Mouse (Mus musculus): ENCODE results near the gene Cdkl1. TPM values are rescaled to one million over a fixed set of nuclear protein-coding genes. Genes with fewer than 3 reads are reported as not detected.

The Cdkl1 gene
- polyA plus RNA-seq, 1 experiment from 2014 or later, result 11.9 TPM

GRCm38 (mm10) chr12:69781480-69781879 lies 9.6 kb downstream of the Cdkl1 start:
- no peaks in the 10 kb centered on the region for H3K36me3 ChIP-seq
- no peak overlapping the region for H3K27ac ChIP-seq (replicated peaks)
- no peak overlapping the region for H3K9ac ChIP-seq (replicated peaks)
- H3K4me1 ChIP-seq, result peaks cover 7% of the 10 kb centered on the region; the same call in 1 of the 2 replicates
- no peak for ATAC-seq (ENCODE audit: low FRiP score)
- no peak overlapping the region for H3K4me2 ChIP-seq
- 42% methylated on average over 8 of the region's 8 CpGs for WGBS
- no peaks in the 10 kb centered on the region for H3K9me3 ChIP-seq (replicated peaks)
- H3K27me3 ChIP-seq (replicated peaks), result no peaks in the 10 kb centered on the region
- no peak overlapping the region for H3K4me3 ChIP-seq (replicated peaks)

GRCm38 (mm10) chr12:69777957-69778356 lies 13.1 kb downstream of the Cdkl1 start:
- no peak for ATAC-seq (ENCODE audit: low FRiP score)
- H3K4me2 ChIP-seq, result no peak overlapping the region
- H3K27me3 ChIP-seq (replicated peaks), result no peaks in the 10 kb centered on the region
- H3K27ac ChIP-seq (replicated peaks), result no peak overlapping the region
- no peaks in the 10 kb centered on the region for H3K36me3 ChIP-seq
- H3K9me3 ChIP-seq (replicated peaks), result no peaks in the 10 kb centered on the region
- 65% methylated on average over 2 of the region's 2 CpGs for WGBS
- H3K4me1 ChIP-seq, result peaks cover 7% of the 10 kb centered on the region; the same call in 1 of the 2 replicates
- H3K9ac ChIP-seq (replicated peaks), result no peak overlapping the region
- no peak overlapping the region for H3K4me3 ChIP-seq (replicated peaks)

DNA sequence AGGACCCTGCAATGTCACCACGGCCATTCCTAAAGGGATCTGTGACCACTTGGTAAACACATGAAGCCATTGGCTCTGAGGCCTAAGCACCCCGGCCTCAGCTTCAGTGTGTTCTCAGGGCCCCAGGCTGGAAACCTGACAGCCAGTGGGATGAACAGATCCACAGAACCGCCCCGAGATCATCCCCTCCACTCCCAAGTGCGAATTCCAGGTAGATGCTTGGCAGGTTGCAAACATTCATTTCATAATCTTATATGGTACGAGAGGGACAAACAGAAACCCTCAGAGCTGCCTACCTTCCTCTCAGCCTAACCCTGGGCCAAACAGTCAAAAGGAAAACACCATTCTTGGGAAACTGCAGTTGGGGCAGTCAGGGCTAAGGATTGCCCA lies 13.7 kb downstream of the Cdkl1 start:
- no peak overlapping the region for H3K27ac ChIP-seq (replicated peaks)
- H3K9ac ChIP-seq (replicated peaks), result no peak overlapping the region
- H3K27me3 ChIP-seq (replicated peaks), result no peaks in the 10 kb centered on the region
- H3K4me2 ChIP-seq, result no peak overlapping the region
- no peaks in the 10 kb centered on the region for H3K36me3 ChIP-seq
- H3K4me1 ChIP-seq, result peaks cover 6% of the 10 kb centered on the region; the same call in 1 of the 2 replicates
- no peak for ATAC-seq (ENCODE audit: low FRiP score)
- WGBS, result 92% methylated on average over 6 of the region's 6 CpGs
- no peak overlapping the region for H3K4me3 ChIP-seq (replicated peaks)
- no peaks in the 10 kb centered on the region for H3K9me3 ChIP-seq (replicated peaks)

DNA sequence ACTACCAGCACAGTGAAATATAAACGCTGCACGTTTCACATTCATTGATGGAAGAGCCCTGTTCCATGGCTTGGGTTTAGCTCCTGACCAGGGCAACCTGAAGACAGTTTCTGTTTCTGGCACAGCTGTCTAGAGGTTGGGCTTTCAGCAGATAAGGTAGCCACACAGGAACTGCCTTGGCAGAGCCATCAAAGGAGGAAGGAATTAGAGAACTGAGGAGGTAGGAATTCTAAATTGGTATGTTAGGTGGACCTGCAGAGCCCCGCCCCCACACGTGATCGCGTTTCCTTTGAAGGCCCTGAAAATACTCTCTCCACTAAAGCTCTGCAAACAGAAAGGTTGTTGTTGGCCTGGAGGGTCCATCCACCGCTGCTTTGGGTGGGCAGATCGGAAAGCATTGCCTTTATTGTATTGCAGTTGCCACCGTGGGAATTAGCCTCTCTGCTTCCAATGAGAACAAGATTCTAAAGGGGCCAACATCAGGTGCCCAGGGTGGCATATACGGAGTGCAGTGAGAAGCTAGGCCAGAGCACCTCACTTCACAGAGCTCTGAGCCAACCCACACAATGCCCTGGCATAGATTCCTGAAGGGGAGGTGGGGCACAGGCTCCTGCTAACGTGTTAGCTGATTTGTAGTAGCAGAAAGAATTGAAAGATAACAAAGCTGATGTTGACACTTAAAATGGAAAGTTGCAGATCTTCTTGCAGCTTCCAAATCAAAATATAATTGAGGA lies 14.3 kb downstream of the Cdkl1 start:
- no peak overlapping the region for H3K27ac ChIP-seq (replicated peaks)
- no peak overlapping the region for H3K9ac ChIP-seq (replicated peaks)
- no peaks in the 10 kb centered on the region for H3K9me3 ChIP-seq (replicated peaks)
- H3K27me3 ChIP-seq (replicated peaks), result no peaks in the 10 kb centered on the region
- 73% methylated on average over 11 of the region's 11 CpGs for WGBS
- no peak overlapping the region for H3K4me2 ChIP-seq
- no peak for ATAC-seq (ENCODE audit: low FRiP score)
- no peak overlapping the region for H3K4me3 ChIP-seq (replicated peaks)
- H3K4me1 ChIP-seq, result no peaks in the 10 kb centered on the region
- H3K36me3 ChIP-seq, result no peaks in the 10 kb centered on the region

- H3K9ac ChIP-seq (replicated peaks), result no peak overlapping the region
- no peak overlapping the region for H3K4me3 ChIP-seq (replicated peaks)
- no peaks in the 10 kb centered on the region for H3K9me3 ChIP-seq (replicated peaks)
- H3K4me2 ChIP-seq, result no peak overlapping the region
- no peak overlapping the region for H3K27ac ChIP-seq (replicated peaks)
- ATAC-seq (ENCODE audit: low FRiP score), result no peak
- H3K36me3 ChIP-seq, result no peaks in the 10 kb centered on the region
- peaks cover 14% of the 10 kb centered on the region for H3K4me1 ChIP-seq
- no peaks in the 10 kb centered on the region for H3K27me3 ChIP-seq (replicated peaks)
- WGBS, result 80% methylated on average over 2 of the region's 2 CpGs
Measured at GRCm38 (mm10) chr12:69768841-69769240, 22.2 kb downstream of the Cdkl1 start.

DNA sequence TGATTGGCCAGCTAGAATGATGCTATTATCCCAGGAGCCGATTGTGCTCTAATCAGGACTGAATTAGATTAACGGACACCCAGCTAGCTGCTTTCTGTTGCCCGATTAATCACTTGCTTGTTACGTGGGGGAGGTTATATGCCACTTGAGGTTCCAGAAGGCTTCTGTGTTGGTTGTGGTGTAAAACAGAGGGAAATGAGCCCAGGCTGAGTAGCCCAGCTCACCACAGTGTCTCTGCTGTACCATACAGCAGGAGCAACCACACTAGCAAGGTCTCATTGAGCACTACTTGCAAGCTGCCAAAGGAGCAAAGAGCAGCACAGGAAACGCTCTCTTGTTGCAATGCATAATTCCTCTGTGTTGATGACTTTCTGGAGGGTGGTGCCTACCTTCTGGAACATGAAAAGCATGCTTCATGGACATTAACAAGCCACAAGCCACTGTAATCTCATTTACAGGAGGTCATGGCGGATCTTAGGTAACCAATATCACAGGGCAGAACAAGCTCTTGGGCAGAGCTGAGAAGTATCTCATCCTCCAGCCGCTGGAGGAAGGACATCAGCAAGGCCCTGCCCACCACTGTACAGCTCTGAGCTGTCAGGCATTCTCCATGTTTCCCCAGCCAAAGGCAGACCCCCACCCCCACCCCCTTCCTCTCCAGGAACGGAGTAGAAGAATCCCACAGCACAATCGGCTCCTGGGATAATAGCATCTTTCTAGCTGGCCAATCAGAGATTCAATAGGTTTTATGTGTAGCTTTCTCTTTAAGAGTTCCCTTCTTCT lies 23.4 kb downstream of the Cdkl1 start:
- Histone ChIP-seq H3K9me3 (replicated peaks) (no peaks in the 10 kb centered on the region), H3K4me2 (no peak overlapping the region), H3K27me3 (replicated peaks) (no peaks in the 10 kb centered on the region), H3K36me3 (no peaks in the 10 kb centered on the region), H3K4me3 (replicated peaks) (no peak overlapping the region), H3K27ac (replicated peaks) (no peak overlapping the region), H3K9ac (replicated peaks) (no peak overlapping the region), H3K4me1 (peaks cover 14% of the 10 kb centered on the region)
- 35% methylated on average over 9 of the region's 9 CpGs for WGBS
- no peak for ATAC-seq (ENCODE audit: low FRiP score)

DNA sequence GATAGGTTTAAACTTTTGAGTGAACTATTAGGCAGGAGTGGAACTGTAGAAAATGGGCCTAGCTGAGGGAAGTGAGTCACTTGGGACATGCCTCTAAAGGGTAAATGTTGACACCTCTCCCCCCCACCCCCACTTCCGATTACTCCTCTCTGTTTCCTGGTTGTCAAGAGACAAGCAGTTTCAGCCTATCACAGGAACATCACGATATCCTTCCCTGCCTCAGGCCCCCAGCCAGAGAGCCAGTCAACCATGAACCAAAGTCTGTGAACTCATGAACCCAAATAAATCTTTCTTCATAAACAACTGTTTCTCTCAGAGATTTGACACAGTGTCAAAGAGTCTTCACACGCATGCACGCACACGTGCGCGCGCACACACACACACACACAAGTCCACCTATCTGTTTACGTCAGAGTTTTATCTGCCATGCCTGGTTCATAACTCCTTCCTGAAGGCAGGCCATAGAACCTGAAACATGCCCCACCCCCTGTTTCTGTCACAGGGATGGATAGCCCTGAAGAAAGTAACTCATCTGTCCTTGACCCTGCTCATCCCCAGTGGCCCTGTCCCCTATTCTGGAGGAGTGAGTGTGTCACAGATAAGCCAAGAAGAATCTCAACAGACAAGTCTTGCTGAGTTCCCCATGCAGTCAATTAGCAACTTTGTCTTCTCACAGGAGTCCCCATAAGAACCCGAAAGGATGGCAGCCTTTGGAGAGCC lies 24.7 kb downstream of the Cdkl1 start:
- H3K4me3 ChIP-seq (replicated peaks), result no peak overlapping the region
- H3K4me1 ChIP-seq, result peaks cover 14% of the 10 kb centered on the region
- no peak overlapping the region for H3K4me2 ChIP-seq
- 69% methylated on average over 10 of the region's 10 CpGs for WGBS
- no peaks in the 10 kb centered on the region for H3K27me3 ChIP-seq (replicated peaks)
- no peaks in the 10 kb centered on the region for H3K9me3 ChIP-seq (replicated peaks)
- no peak overlapping the region for H3K27ac ChIP-seq (replicated peaks)
- ATAC-seq (ENCODE audit: low FRiP score), result no peak
- H3K9ac ChIP-seq (replicated peaks), result no peak overlapping the region
- H3K36me3 ChIP-seq, result no peaks in the 10 kb centered on the region

GRCm38 (mm10) chr12:69765543-69765942 lies 25.5 kb downstream of the Cdkl1 start:
- H3K9me3 ChIP-seq (replicated peaks), result no peaks in the 10 kb centered on the region
- no peak overlapping the region for H3K27ac ChIP-seq (replicated peaks)
- no peaks in the 10 kb centered on the region for H3K36me3 ChIP-seq
- H3K4me3 ChIP-seq (replicated peaks), result no peak overlapping the region
- no peak overlapping the region for H3K9ac ChIP-seq (replicated peaks)
- H3K4me1 ChIP-seq, result peaks cover 14% of the 10 kb centered on the region
- WGBS, result 47% methylated on average over 9 of the region's 9 CpGs
- ATAC-seq (ENCODE audit: low FRiP score), result no peak
- no peak overlapping the region for H3K4me2 ChIP-seq
- H3K27me3 ChIP-seq (replicated peaks), result no peaks in the 10 kb centered on the region

GRCm38 (mm10) chr12:69761603-69762002 lies 29.5 kb downstream of the Cdkl1 start:
- Histone ChIP-seq H3K36me3 (no peaks in the 10 kb centered on the region), H3K27ac (replicated peaks) (no peak overlapping the region), H3K9ac (replicated peaks) (no peak overlapping the region), H3K9me3 (replicated peaks) (no peaks in the 10 kb centered on the region), H3K27me3 (replicated peaks) (no peaks in the 10 kb centered on the region), H3K4me2 (no peak overlapping the region), H3K4me3 (replicated peaks) (no peak overlapping the region), H3K4me1 (peaks cover 16% of the 10 kb centered on the region)
- 91% methylated on average over 2 of the region's 2 CpGs for WGBS
- ATAC-seq (ENCODE audit: low FRiP score), result no peak

- no peaks in the 10 kb centered on the region for H3K27me3 ChIP-seq (replicated peaks)
- H3K9ac ChIP-seq (replicated peaks), result no peak overlapping the region
- H3K4me1 ChIP-seq, result peaks cover 16% of the 10 kb centered on the region
- ATAC-seq (ENCODE audit: low FRiP score), result no peak
- no peak overlapping the region for H3K27ac ChIP-seq (replicated peaks)
- H3K36me3 ChIP-seq, result no peaks in the 10 kb centered on the region
- H3K4me2 ChIP-seq, result no peak overlapping the region
- H3K9me3 ChIP-seq (replicated peaks), result no peaks in the 10 kb centered on the region
- WGBS, result 85% methylated on average over 20 of the region's 20 CpGs
- no peak overlapping the region for H3K4me3 ChIP-seq (replicated peaks)
Measured at GRCm38 (mm10) chr12:69760743-69761406, 30.2 kb downstream of the Cdkl1 start.

DNA sequence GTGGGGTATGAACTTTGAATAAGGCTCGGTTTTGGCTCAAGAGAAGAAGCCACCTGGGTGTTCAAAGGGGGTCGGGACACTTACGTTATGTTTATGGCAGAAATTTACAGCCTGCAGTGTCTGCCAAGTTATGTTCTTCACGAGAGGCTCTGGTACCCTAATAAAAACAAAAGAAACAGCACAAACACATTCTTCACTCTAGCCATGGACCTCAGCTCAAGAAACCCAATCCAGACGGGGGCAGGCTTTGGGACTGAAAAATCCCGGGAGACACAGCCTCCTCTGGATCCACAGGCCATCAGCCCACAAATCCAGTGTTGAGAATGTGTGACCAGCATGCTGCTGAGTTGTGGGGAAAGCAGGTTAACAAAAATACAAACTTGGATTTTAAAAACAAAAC lies 31.1 kb downstream of the Cdkl1 start:
- Histone ChIP-seq H3K4me2 (no peak overlapping the region), H3K9me3 (replicated peaks) (no peaks in the 10 kb centered on the region), H3K36me3 (no peaks in the 10 kb centered on the region), H3K4me3 (replicated peaks) (no peak overlapping the region), H3K4me1 (peaks cover 12% of the 10 kb centered on the region), H3K27me3 (replicated peaks) (no peaks in the 10 kb centered on the region), H3K27ac (replicated peaks) (no peak overlapping the region), H3K9ac (replicated peaks) (no peak overlapping the region)
- 47% methylated on average over 6 of the region's 6 CpGs for WGBS
- ATAC-seq (ENCODE audit: low FRiP score), result no peak

Data from neural tube, embryonic 15.5 days (tissue).